Mouse (Mus musculus): ENCODE results near the gene Fntb. TPM values are rescaled to one million over a fixed set of nuclear protein-coding genes. Genes with fewer than 3 reads are reported as not detected.

The Fntb gene
- total and polyA plus RNA-seq, 3 experiments: 10.4 to 79.8 (median 30.1) TPM

GRCm38 (mm10) chr12:76920990-76921389, 155.6 kb downstream of the Fntb start:
- Histone ChIP-seq H3K27me3 (ENCODE audit: insufficient read depth, low read length) (no peaks in the 10 kb centered on the region), H3K4me1 (ENCODE audit: insufficient read depth, low read depth, low read length) (peaks cover 9% of the 10 kb centered on the region), H3K9me3 (replicated peaks) (no peaks in the 10 kb centered on the region), H3K36me3 (replicated peaks) (peaks cover 47% of the 10 kb centered on the region), H3K4me3 (ENCODE audit: low read depth, low read length) (no peak overlapping the region)
- no peak for TF ChIP-seq POLR2AphosphoS5 (IDR thresholded peaks at IDR 0.05; ENCODE audit: insufficient replicate concordance, low read depth, low read length)
- ATAC-seq (ENCODE audit: extremely low read depth, insufficient number of reproducible peaks, low FRiP score, poor library complexity, severe bottlenecking) (no peak), DNase-seq (ENCODE audit: low spot score) (no peak)

- Histone ChIP-seq H3K36me3 (replicated peaks) (peaks cover 28% of the 10 kb centered on the region), H3K4me3 (ENCODE audit: low read depth, low read length) (no peak overlapping the region), H3K27me3 (ENCODE audit: insufficient read depth, low read length) (peaks cover 4% of the 10 kb centered on the region), H3K4me1 (ENCODE audit: insufficient read depth, low read depth, low read length) (peaks cover 3% of the 10 kb centered on the region), H3K9me3 (replicated peaks) (no peaks in the 10 kb centered on the region)
- DNase-seq (ENCODE audit: low spot score): no peak
- no peak for ATAC-seq (ENCODE audit: extremely low read depth, insufficient number of reproducible peaks, low FRiP score, poor library complexity, severe bottlenecking)
- TF ChIP-seq CTCF (IDR thresholded peaks at IDR 0.05; ENCODE audit: low read depth, low read length) (no peak), POLR2AphosphoS5 (IDR thresholded peaks at IDR 0.05; ENCODE audit: insufficient replicate concordance, low read depth, low read length) (no peak), GATA1 (IDR thresholded peaks at IDR 0.05; ENCODE audit: borderline replicate concordance, low read length) (no peak), TAL1 (conservative IDR thresholded peaks at IDR 0.05; ENCODE audit: low read depth, low read length) (no peak), GATA2 (IDR thresholded peaks at IDR 0.05; ENCODE audit: borderline replicate concordance, low read depth, low read length) (no peak)
These were observed 157.7 kb downstream of the Fntb start for GRCm38 (mm10) chr12:76923118-76923517.

- H3K9me3 ChIP-seq (replicated peaks): no peaks in the 10 kb centered on the region
- peaks cover 7% of the 10 kb centered on the region for H3K27me3 ChIP-seq (ENCODE audit: insufficient read depth, low read length)
- no peak overlapping the region for H3K4me3 ChIP-seq (ENCODE audit: low read depth, low read length)
- ATAC-seq (ENCODE audit: extremely low read depth, insufficient number of reproducible peaks, low FRiP score, poor library complexity, severe bottlenecking): no peak
- no peak for DNase-seq (ENCODE audit: low spot score)
- peaks cover 5% of the 10 kb centered on the region for H3K4me1 ChIP-seq (ENCODE audit: insufficient read depth, low read depth, low read length)
- H3K36me3 ChIP-seq (replicated peaks): peaks cover 18% of the 10 kb centered on the region
- no peak for TF ChIP-seq POLR2AphosphoS5 (IDR thresholded peaks at IDR 0.05; ENCODE audit: insufficient replicate concordance, low read depth, low read length)
- no peak for TF ChIP-seq CTCF (IDR thresholded peaks at IDR 0.05; ENCODE audit: low read depth, low read length)
- no peak for TF ChIP-seq TAL1 (conservative IDR thresholded peaks at IDR 0.05; ENCODE audit: low read depth, low read length)
- no peak for TF ChIP-seq GATA2 (IDR thresholded peaks at IDR 0.05; ENCODE audit: borderline replicate concordance, low read depth, low read length)
- no peak for TF ChIP-seq GATA1 (IDR thresholded peaks at IDR 0.05; ENCODE audit: borderline replicate concordance, low read length)
These were observed 159.7 kb downstream of the Fntb start for GRCm38 (mm10) chr12:76924904-76925604.

- Histone ChIP-seq H3K27me3 (ENCODE audit: insufficient read depth, low read length) (peaks cover 7% of the 10 kb centered on the region), H3K36me3 (replicated peaks) (peaks cover 9% of the 10 kb centered on the region), H3K4me3 (ENCODE audit: low read depth, low read length) (no peak overlapping the region), H3K4me1 (ENCODE audit: insufficient read depth, low read depth, low read length) (peaks cover 10% of the 10 kb centered on the region), H3K9me3 (replicated peaks) (no peaks in the 10 kb centered on the region)
- no peak for ATAC-seq (ENCODE audit: extremely low read depth, insufficient number of reproducible peaks, low FRiP score, poor library complexity, severe bottlenecking)
- no peak for DNase-seq (ENCODE audit: low spot score)
- TF ChIP-seq CTCF (IDR thresholded peaks at IDR 0.05; ENCODE audit: low read depth, low read length): no peak
- no peak for TF ChIP-seq TAL1 (conservative IDR thresholded peaks at IDR 0.05; ENCODE audit: low read depth, low read length)
- no peak for TF ChIP-seq GATA1 (IDR thresholded peaks at IDR 0.05; ENCODE audit: borderline replicate concordance, low read length)
- no peak for TF ChIP-seq GATA2 (IDR thresholded peaks at IDR 0.05; ENCODE audit: borderline replicate concordance, low read depth, low read length)
- TF ChIP-seq POLR2AphosphoS5 (IDR thresholded peaks at IDR 0.05; ENCODE audit: insufficient replicate concordance, low read depth, low read length): no peak
These were observed 161.1 kb downstream of the Fntb start for GRCm38 (mm10) chr12:76926338-76926945.

- peaks cover 10% of the 10 kb centered on the region for H3K4me1 ChIP-seq (ENCODE audit: insufficient read depth, low read depth, low read length)
- DNase-seq (ENCODE audit: low spot score) (no peak), ATAC-seq (ENCODE audit: extremely low read depth, insufficient number of reproducible peaks, low FRiP score, poor library complexity, severe bottlenecking) (no peak)
- peaks cover 7% of the 10 kb centered on the region for H3K27me3 ChIP-seq (ENCODE audit: insufficient read depth, low read length)
- H3K4me3 ChIP-seq (ENCODE audit: low read depth, low read length): no peak overlapping the region
- no peaks in the 10 kb centered on the region for H3K9me3 ChIP-seq (replicated peaks)
- TF ChIP-seq TAL1 (conservative IDR thresholded peaks at IDR 0.05; ENCODE audit: low read depth, low read length) (no peak), GATA2 (IDR thresholded peaks at IDR 0.05; ENCODE audit: borderline replicate concordance, low read depth, low read length) (no peak), POLR2AphosphoS5 (IDR thresholded peaks at IDR 0.05; ENCODE audit: insufficient replicate concordance, low read depth, low read length) (no peak), GATA1 (IDR thresholded peaks at IDR 0.05; ENCODE audit: borderline replicate concordance, low read length) (no peak), CTCF (IDR thresholded peaks at IDR 0.05; ENCODE audit: low read depth, low read length) (no peak)
- H3K36me3 ChIP-seq (replicated peaks): peaks cover 8% of the 10 kb centered on the region
These were observed 161.6 kb downstream of the Fntb start for GRCm38 (mm10) chr12:76927012-76927411.

GRCm38 (mm10) chr12:76927539-76927938, 162.2 kb downstream of the Fntb start:
- no peak for ATAC-seq (ENCODE audit: extremely low read depth, insufficient number of reproducible peaks, low FRiP score, poor library complexity, severe bottlenecking)
- peaks cover 12% of the 10 kb centered on the region for H3K36me3 ChIP-seq (replicated peaks)

More at GRCm38 (mm10) chr12:76927539-76927938, 162.2 kb downstream of the Fntb start:
- Histone ChIP-seq H3K4me1 (ENCODE audit: insufficient read depth, low read depth, low read length) (peaks cover 10% of the 10 kb centered on the region), H3K4me3 (ENCODE audit: low read depth, low read length) (no peak overlapping the region), H3K9me3 (replicated peaks) (no peaks in the 10 kb centered on the region), H3K27me3 (ENCODE audit: insufficient read depth, low read length) (peaks cover 7% of the 10 kb centered on the region)
- no peak for TF ChIP-seq GATA2 (IDR thresholded peaks at IDR 0.05; ENCODE audit: borderline replicate concordance, low read depth, low read length)
- no peak for DNase-seq (ENCODE audit: low spot score)
